Mouse (Mus musculus): ENCODE data around the gene Astn2. TPM values are rescaled to one million over a fixed set of nuclear protein-coding genes. Genes with fewer than 3 reads are reported as not detected.

The Astn2 gene
- polyA plus RNA-seq, 1 experiment from 2014 or later: 0.06 TPM

DNA sequence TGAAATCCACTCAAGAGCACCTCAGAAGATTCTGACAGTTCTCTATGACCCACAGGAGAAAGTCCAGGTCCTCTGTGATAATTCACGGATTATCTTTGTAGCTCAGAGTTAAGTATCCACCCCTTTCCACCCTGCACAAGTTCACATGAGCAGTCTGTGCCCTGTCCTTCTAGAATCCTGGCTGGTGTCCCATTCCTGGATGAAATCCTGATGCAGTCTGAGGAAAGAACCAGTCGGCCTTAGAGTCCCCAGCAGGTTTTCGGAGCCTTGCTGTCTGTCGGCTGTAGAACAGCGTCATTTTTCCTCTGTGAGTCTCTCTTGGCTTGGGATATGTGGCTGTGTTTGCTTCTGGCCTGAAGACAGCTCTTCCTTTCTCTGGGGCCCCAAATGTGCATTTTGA is 978.0 kb downstream of the Astn2 start:
- H3K4me3 ChIP-seq (replicated peaks): no peak overlapping the region
- H3K27me3 ChIP-seq: no peaks in the 10 kb centered on the region
- 67% methylated on average over 5 of the region's 5 CpGs for WGBS (ENCODE audit: insufficient replicate concordance)
- no peak for ATAC-seq (ENCODE audit: low read depth)
- no peaks in the 10 kb centered on the region for H3K9me3 ChIP-seq (replicated peaks)
- H3K4me1 ChIP-seq (replicated peaks): no peaks in the 10 kb centered on the region
- no peak overlapping the region for H3K27ac ChIP-seq
- no peak overlapping the region for H3K9ac ChIP-seq
- DNase-seq: no peak
- H3K36me3 ChIP-seq: no peaks in the 10 kb centered on the region
- no peak overlapping the region for H3K4me2 ChIP-seq

DNA sequence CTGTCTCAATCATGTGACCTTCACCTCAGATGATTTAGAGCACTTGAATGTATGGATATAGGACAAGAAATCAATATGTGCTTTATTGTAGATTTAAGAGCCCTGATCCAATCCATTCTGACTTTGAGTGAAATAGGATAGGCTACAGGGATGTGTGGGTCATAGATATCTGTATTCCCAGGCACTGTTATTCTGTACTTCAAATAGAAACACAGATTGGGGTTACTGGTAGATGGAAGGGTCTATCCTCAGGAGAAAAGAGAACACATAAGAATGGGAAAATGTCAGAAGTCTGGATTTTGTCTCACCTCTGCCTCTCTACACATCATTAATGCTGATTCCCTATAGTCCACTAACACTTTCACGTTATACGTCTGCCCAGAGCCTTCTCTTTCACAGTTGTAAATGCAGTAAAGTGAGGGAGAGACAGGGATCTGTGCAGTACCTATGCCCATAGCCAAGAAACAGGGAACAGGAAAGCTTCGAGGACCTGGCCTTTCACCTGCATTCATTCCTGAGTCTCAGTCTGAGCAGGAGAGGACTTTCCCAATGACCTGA is 981.3 kb downstream of the Astn2 start:
- Histone ChIP-seq H3K36me3 (no peaks in the 10 kb centered on the region), H3K9ac (no peak overlapping the region), H3K4me3 (replicated peaks) (no peak overlapping the region), H3K4me2 (no peak overlapping the region), H3K9me3 (replicated peaks) (no peaks in the 10 kb centered on the region), H3K27me3 (no peaks in the 10 kb centered on the region), H3K27ac (no peak overlapping the region), H3K4me1 (replicated peaks) (no peaks in the 10 kb centered on the region)
- no peak for DNase-seq
- ATAC-seq (ENCODE audit: low read depth): no peak
- WGBS (ENCODE audit: insufficient replicate concordance): 67% methylated on average over 3 of the region's 3 CpGs

DNA sequence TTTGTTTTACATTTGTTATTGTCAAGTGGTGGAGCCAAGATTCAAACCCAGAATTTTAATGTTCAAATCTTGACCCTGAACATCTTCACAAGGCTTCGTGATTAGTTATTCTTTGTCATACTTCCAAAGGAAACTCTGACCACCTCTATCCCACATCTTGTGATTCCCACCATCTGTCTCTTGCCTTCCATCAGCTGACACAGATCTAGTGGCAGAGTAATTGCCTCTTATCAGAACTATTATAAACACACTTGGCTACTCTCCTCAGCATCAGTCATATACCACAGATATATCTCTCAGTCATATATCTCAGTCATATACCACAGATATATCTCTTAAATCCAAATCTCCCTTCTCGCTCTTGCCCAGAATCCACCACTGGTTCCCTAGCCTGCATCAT is 983.1 kb downstream of the Astn2 start:
- no peak for ATAC-seq (ENCODE audit: low read depth)
- no peak overlapping the region for H3K27ac ChIP-seq
- whole genome bisulfite sequencing (ENCODE audit: insufficient replicate concordance): 61% methylated on average over 2 of the region's 2 CpGs

DNA sequence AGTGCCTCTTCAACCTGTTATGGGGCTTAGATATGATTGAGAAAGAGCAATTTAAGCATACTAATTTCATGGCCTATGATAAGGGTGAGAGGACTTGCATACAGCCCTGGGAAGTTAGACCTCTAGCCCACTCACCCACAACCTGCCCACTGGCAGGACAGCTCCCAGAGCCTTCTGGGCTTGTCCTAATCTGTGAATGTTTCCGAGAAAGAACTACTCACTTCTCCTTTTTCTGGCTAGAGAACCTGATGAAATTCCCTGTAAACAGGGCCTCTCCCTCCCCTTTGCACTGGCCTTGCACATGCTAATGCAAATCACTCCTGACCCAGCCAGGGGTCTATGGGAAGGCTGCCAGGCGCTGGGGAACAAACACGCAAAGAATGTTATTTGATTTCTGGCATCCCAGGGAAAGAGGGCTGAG is 983.9 kb downstream of the Astn2 start:
- no peak for DNase-seq
- WGBS (ENCODE audit: insufficient replicate concordance): 31% methylated on average over 3 of the region's 3 CpGs
- Histone ChIP-seq H3K9me3 (replicated peaks) (no peaks in the 10 kb centered on the region), H3K27ac (no peak overlapping the region), H3K4me2 (no peak overlapping the region), H3K4me3 (replicated peaks) (no peak overlapping the region), H3K9ac (no peak overlapping the region), H3K27me3 (no peaks in the 10 kb centered on the region), H3K4me1 (replicated peaks) (no peaks in the 10 kb centered on the region), H3K36me3 (no peaks in the 10 kb centered on the region)
- ATAC-seq (ENCODE audit: low read depth): no peak

More for the DNA sequence above, 983.1 kb downstream of the Astn2 start:
- H3K9ac ChIP-seq: no peak overlapping the region
- H3K4me3 ChIP-seq (replicated peaks): no peak overlapping the region
- H3K27me3 ChIP-seq: no peaks in the 10 kb centered on the region
- no peak for DNase-seq
- no peaks in the 10 kb centered on the region for H3K4me1 ChIP-seq (replicated peaks)
- no peaks in the 10 kb centered on the region for H3K36me3 ChIP-seq
- no peak overlapping the region for H3K4me2 ChIP-seq
- no peaks in the 10 kb centered on the region for H3K9me3 ChIP-seq (replicated peaks)

DNA sequence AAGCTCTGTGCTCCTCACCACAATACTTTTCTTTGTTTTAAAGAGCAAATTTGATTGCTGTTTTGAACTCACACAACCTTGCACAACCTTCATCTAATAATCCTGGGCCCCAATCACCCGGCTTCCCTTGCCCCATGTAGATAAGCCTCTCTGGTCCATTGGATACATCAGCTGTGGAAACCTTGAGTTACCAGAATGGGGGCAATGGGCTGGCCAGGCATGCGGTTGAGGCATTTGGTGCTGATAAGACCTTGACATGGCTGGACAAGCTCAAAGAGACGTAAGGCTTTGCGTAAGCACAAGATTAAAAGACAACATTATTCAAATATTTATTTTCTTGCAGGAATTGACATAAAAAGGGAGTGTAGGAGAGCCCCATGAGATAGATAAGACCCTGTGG is 988.9 kb downstream of the Astn2 start:
- Histone ChIP-seq H3K36me3 (no peaks in the 10 kb centered on the region), H3K4me3 (replicated peaks) (no peak overlapping the region), H3K9me3 (replicated peaks) (no peaks in the 10 kb centered on the region), H3K27me3 (no peaks in the 10 kb centered on the region), H3K9ac (no peak overlapping the region), H3K27ac (no peak overlapping the region), H3K4me2 (no peak overlapping the region), H3K4me1 (replicated peaks) (no peaks in the 10 kb centered on the region)
- DNase-seq (no peak), ATAC-seq (ENCODE audit: low read depth) (no peak)
- 52% methylated on average over 4 of the region's 4 CpGs for WGBS (ENCODE audit: insufficient replicate concordance)

DNA sequence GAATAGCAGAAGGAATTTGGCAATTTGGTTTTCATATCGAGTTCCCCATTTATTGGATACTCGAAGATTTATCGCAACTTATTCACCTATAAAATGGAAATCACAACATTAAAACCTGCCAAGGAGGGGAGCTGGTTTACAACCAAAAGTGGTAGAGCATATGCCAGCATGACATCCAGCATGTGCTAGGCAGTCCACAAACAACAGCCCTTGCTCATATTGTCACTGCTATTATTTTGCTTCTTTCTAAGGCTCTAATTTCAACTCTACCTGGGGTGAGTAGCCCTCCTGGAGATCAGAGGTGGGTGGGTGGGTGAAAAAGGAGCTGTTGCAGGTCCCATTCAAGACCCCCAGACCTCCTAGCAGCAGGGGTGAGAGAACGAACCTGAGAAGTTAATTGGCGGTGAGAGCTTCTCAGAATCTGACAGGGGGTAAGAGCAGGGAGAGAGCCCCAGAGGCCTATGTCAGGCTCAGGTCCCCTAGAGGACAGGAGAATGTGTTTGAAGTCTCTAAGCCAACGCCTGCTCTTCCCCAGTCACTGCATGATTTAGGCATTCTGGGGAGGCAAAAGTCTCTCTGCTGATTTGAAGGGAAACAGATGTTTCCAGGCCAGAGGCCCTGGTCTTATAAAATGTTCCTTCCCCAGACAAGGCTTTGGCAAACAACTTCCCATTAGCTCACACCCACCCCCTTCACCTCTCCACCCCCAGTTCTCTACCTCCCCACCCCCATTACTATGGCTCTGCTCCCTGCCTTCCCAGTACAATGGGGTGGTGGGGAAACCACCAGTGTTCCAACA is 1001.4 kb downstream of the Astn2 start:
- no peaks in the 10 kb centered on the region for H3K36me3 ChIP-seq
- no peaks in the 10 kb centered on the region for H3K4me1 ChIP-seq (replicated peaks)
- no peak overlapping the region for H3K4me3 ChIP-seq (replicated peaks)
- no peaks in the 10 kb centered on the region for H3K27me3 ChIP-seq
- H3K9ac ChIP-seq: no peak overlapping the region
- no peak overlapping the region for H3K27ac ChIP-seq
- WGBS (ENCODE audit: insufficient replicate concordance): 56% methylated on average over 6 of the region's 6 CpGs
- DNase-seq (no peak), ATAC-seq (ENCODE audit: low read depth) (no peak)
- H3K9me3 ChIP-seq (replicated peaks): no peaks in the 10 kb centered on the region
- H3K4me2 ChIP-seq: no peak overlapping the region

DNA sequence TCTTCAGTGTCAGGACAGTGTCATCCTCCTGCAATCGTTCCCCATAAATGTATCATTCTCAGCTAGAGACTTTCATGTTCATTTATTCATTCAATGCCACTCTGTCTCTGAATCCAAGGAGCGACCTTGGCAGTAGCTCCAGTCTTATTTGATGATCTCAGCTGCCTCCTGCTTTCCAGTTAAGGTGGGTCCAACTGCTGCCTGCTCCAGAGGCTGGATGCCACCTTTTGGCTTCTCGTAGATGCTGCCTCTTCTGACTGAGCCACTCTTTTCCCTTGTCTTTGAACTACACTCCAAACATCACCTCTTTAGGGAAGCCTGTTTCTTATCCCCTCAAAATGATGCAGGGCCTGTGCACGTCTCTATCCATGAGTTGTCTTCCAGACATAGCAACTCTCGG is 1002.1 kb downstream of the Astn2 start:
- DNase-seq: no peak
- no peak for ATAC-seq (ENCODE audit: low read depth)
- no peak overlapping the region for H3K27ac ChIP-seq
- no peak overlapping the region for H3K4me3 ChIP-seq (replicated peaks)
- no peaks in the 10 kb centered on the region for H3K27me3 ChIP-seq
- 66% methylated on average over 5 of the region's 5 CpGs for WGBS (ENCODE audit: insufficient replicate concordance)
- no peaks in the 10 kb centered on the region for H3K36me3 ChIP-seq
- H3K9ac ChIP-seq: no peak overlapping the region
- H3K4me1 ChIP-seq (replicated peaks): no peaks in the 10 kb centered on the region
- no peak overlapping the region for H3K4me2 ChIP-seq
- no peaks in the 10 kb centered on the region for H3K9me3 ChIP-seq (replicated peaks)

DNA sequence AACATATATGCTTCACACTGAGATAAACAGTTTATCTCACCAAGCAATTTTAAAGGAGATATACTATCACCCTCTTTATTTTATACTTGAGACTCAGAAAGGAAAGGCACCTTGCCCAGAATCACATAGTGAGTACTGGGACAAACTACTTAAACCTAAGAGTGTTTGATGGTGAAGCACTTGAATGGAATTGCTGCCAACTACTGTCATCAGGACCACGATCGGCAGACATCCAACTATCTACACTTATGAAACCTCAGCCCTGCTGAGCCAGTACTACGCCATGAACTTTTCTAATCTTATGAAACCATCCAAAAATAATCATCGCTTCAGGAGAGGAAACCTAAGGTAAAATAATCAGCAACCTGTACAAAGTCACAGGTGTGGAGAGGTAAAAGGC is 1005.0 kb downstream of the Astn2 start:
- H3K4me3 ChIP-seq (replicated peaks): no peak overlapping the region
- H3K36me3 ChIP-seq: no peaks in the 10 kb centered on the region
- no peak for ATAC-seq (ENCODE audit: low read depth)
- no peak overlapping the region for H3K9ac ChIP-seq
- no peaks in the 10 kb centered on the region for H3K4me1 ChIP-seq (replicated peaks)
- 75% methylated on average over 4 of the region's 4 CpGs for WGBS (ENCODE audit: insufficient replicate concordance)
- H3K4me2 ChIP-seq: no peak overlapping the region
- no peaks in the 10 kb centered on the region for H3K27me3 ChIP-seq
- H3K9me3 ChIP-seq (replicated peaks): no peaks in the 10 kb centered on the region
- H3K27ac ChIP-seq: no peak overlapping the region
- no peak for DNase-seq

DNA sequence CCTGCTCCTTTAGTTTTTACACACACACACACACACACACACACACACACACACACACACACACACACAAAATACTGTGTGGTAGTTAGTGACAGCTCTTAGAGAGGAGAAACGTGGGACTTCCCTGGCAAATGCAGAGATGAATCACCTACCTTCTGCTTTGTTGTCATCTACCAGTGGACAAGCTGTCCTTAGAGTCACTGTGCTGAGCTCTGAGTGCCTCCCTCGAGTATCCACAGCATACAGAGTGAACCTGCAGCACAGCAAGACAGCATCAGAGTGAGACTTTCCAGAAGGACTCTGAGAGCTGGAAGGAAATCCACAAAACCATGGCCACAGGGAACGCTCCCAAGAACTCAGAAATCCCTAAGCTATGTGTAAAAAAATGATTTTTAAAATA is 1007.6 kb downstream of the Astn2 start:
- Histone ChIP-seq H3K4me3 (replicated peaks) (no peak overlapping the region), H3K27ac (no peak overlapping the region), H3K9me3 (replicated peaks) (no peaks in the 10 kb centered on the region), H3K4me2 (no peak overlapping the region), H3K36me3 (no peaks in the 10 kb centered on the region), H3K4me1 (replicated peaks) (no peaks in the 10 kb centered on the region), H3K9ac (no peak overlapping the region), H3K27me3 (no peaks in the 10 kb centered on the region)
- ATAC-seq (ENCODE audit: low read depth): no peak
- no peak for DNase-seq
- WGBS (ENCODE audit: insufficient replicate concordance): 42% methylated on average over 3 of the region's 3 CpGs

DNA sequence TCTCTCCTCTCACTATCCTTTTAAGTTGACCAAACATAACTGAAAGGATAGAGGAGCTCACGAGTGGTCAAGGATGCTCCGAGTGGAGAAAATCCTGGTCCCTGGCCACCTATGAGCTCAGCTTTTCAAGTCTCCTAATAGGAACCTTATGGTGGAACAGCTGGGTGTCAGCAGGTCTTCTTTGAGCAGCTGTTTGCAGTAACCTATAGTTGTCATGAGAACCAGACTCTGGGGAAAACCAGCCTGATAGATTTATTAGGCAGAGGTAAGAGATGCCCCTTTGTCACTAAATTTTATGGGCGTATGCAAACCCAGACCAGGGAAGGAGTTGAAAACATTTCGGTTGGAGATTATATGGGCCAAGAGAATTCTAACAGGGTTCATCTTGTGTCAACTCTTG is 1013.4 kb downstream of the Astn2 start:
- Histone ChIP-seq H3K9ac (no peak overlapping the region), H3K27me3 (no peaks in the 10 kb centered on the region), H3K4me2 (no peak overlapping the region), H3K4me3 (replicated peaks) (no peak overlapping the region), H3K36me3 (no peaks in the 10 kb centered on the region), H3K4me1 (replicated peaks) (no peaks in the 10 kb centered on the region), H3K9me3 (replicated peaks) (no peaks in the 10 kb centered on the region), H3K27ac (no peak overlapping the region)
- ATAC-seq (ENCODE audit: low read depth) (no peak), DNase-seq (no peak)
- 65% methylated on average over 4 of the region's 4 CpGs for WGBS (ENCODE audit: insufficient replicate concordance)

DNA sequence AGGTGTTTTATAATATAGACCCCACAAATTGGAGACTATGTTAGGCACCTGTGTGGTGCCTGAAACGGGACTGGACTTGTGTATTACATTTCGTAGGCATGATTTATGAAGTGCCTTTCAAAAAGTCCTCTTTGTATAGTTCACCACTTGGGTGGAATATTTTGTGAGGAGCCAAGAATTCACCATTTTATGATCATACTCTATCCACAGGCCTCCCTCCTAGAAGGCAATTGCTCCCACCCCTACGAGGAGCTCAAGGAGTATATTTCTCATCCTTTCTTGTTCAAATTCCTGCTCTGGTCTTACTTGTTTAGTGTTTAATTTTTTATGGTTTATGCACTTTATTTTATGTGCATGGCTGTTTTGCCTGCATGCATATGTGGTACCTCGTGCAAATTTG is 1021.3 kb downstream of the Astn2 start:
- H3K27ac ChIP-seq: no peak overlapping the region
- H3K4me3 ChIP-seq (replicated peaks): no peak overlapping the region
- 67% methylated on average over 4 of the region's 4 CpGs for WGBS (ENCODE audit: insufficient replicate concordance)
- ATAC-seq (ENCODE audit: low read depth): no peak
- no peaks in the 10 kb centered on the region for H3K9me3 ChIP-seq (replicated peaks)
- H3K27me3 ChIP-seq: no peaks in the 10 kb centered on the region
- H3K9ac ChIP-seq: no peak overlapping the region
- H3K36me3 ChIP-seq: no peaks in the 10 kb centered on the region
- H3K4me2 ChIP-seq: no peak overlapping the region
- no peak for DNase-seq
- H3K4me1 ChIP-seq (replicated peaks): no peaks in the 10 kb centered on the region

DNA sequence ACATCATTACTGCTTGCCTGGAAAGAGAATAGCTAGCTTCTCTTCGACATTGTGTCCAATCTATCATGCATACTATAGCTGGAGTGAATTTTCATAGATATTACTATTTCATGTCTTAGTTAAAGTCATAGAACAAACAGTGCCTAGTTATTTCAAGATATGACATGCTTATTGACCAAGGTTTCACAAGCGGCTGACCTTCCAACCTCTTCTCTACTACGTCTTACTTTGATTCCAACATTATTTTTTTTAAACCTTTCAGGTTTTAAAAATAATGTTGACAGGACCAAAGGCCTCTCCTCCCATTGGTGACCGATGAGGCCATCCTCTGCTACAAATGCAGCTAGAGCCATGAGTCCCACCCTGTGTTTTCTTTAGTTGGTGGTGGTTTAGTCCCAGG is 1025.0 kb downstream of the Astn2 start:
- 63% methylated on average over 4 of the region's 4 CpGs for WGBS (ENCODE audit: insufficient replicate concordance)
- no peak for ATAC-seq (ENCODE audit: low read depth)
- H3K27ac ChIP-seq: no peak overlapping the region

More for the DNA sequence above, 1025.0 kb downstream of the Astn2 start:
- DNase-seq: no peak
- Histone ChIP-seq H3K4me3 (replicated peaks) (no peak overlapping the region), H3K9ac (no peak overlapping the region), H3K27me3 (no peaks in the 10 kb centered on the region), H3K4me2 (no peak overlapping the region), H3K4me1 (replicated peaks) (no peaks in the 10 kb centered on the region), H3K9me3 (replicated peaks) (no peaks in the 10 kb centered on the region), H3K36me3 (no peaks in the 10 kb centered on the region)
